Mouse (Mus musculus) bone marrow, adult 2 months (tissue): ENCODE data around the gene Rabggta. TPM values are rescaled to one million over a fixed set of nuclear protein-coding genes. Genes with fewer than 3 reads are reported as not detected.

ENCODE experiments used
- H3K27ac ChIP-seq: fragments of 200-500 bp; 2 replicates; pipeline ENCODE4 v1.5.1; 2012; ENCODE audit warnings: low read depth, mild to moderate bottlenecking, control low read depth, inconsistent platforms, low read length; ENCODE audit not compliant: control insufficient read depth, poor library complexity, insufficient read depth
- H3K4me1 ChIP-seq: fragments of 200-500 bp; 2 replicates; pipeline ENCODE4 v1.6.1; 2011; ENCODE audit warnings: low read length; ENCODE audit not compliant: control insufficient read depth, insufficient read depth
- H3K4me3 ChIP-seq: fragments of 200-500 bp; replicated peaks from 2 replicates; pipeline ENCODE3; 2011; ENCODE audit warnings: mild to moderate bottlenecking, low read depth, low read length, control low read depth; ENCODE audit not compliant: control insufficient read depth
- CTCF ChIP-seq: fragments of 200-500 bp; IDR thresholded peaks from 2 replicates; pipeline ENCODE4 v1.5.1; 2011; ENCODE audit warnings: low read length, control low read depth; ENCODE audit not compliant: control insufficient read depth, insufficient read depth
- POLR2A ChIP-seq: fragments of 200-500 bp; IDR thresholded peaks from 2 replicates; pipeline ENCODE4 v1.6.1; 2011; ENCODE audit warnings: low read depth, mild to moderate bottlenecking, control low read depth, low read length, borderline replicate concordance; ENCODE audit not compliant: control insufficient read depth
- WGBS: fragments of 180-500 bp; shearing (Covaris S2); methylation state at CpG from one replicate; pipeline ENCODE4 v1.1.7; 2018; 5-methylcytosine and 5-hydroxymethylcytosine counted together
- polyA plus RNA-seq: library from polyadenylated mRNA; stranded (reverse); fragments of >200 nt; gene quantifications from 2 replicates; pipeline ENCODE4 v1.2.4, GENCODE M21; 2011; ENCODE audit warnings: low replicate concordance; ENCODE audit not compliant: missing spikeins, insufficient read depth, insufficient read length

Rabggta gene
- polyA plus RNA-seq, 1 experiment: 24.5 TPM

DNA sequence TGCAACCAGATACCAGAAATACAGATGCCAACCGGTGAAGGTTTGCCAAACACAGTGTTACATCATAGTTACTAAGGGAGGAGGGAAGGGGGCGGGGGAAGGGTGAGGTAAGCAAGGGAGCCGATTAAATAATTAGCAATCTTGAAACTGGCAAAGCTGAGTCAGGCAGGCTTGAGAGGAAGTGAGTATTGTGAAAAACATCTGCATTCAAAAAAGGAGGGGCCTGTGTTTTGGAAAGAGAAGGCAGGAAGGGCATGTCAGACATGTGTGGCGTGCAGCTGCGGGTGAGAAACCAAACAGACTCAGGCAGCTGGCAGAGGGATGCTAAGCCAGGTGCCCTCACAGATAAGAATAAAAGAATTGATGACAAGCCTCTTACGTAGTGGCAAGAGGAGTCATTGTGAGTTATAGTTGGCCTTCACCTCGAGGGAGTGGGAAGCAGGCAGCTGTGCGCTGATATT lies 2.4 kb upstream of the Rabggta start:
- WGBS: 4% methylated on average over 8 of the region's 8 CpGs
- Histone ChIP-seq H3K4me1 (peaks cover 12% of the 10 kb centered on the region), H3K4me3 (peak overlapping the region; percentile 21), H3K27ac (peak overlapping the region; percentile 78; the same call in 1 of the 2 replicates)
- no peak for TF ChIP-seq CTCF
- no peak for TF ChIP-seq POLR2A

DNA sequence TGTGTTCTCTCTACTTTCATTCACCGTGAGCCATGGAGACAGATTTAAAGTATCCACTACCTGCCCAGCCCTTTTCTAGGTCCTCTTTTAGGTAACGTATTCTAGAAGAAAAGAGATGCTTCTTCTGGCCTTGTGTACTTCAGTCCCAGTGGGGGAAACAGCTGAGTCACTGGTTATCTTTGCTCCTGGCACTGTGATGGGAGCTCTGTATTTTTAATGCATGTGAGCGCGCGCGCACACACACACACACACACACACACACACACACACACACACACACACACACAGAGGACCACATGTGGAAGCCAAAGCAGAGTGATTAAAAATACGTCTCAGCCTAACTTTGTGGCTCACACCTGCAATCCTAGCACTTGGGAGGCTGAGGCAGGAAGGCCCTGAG lies 1.4 kb upstream of the Rabggta start:
- WGBS: 63% methylated on average over 7 of the region's 7 CpGs
- no peak overlapping the region for H3K4me3 ChIP-seq
- TF ChIP-seq CTCF (no peak), POLR2A (no peak)
- H3K27ac ChIP-seq: 0 out of 2 replicates have a peak overlapping the region, but pooled peaks have one; percentile 16
- H3K4me1 ChIP-seq: peaks cover 12% of the 10 kb centered on the region

DNA sequence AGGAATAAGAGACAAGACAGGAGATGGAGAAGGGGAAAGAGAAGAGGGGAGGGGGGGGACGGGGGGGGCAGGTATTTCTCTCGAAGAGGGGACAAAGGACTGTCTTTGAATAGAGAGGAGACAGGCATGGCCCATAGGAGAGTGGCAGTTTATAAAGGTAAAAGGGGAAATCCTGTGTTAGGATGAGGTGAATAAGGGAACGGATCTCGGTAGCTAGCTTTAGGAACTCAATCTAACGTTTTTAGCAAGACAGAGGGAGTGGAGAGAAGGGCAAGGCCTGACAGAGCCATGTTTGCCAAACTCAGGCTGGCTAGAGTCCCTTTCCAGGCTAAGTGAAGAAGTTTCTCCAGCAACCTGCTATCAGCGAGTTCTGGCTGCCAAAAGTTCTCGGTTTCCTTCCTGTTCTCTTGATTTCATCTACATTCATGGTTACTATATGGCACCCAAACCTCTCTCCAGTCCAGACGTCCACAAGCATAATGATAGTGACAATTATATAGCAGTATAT lies 429 bp upstream of the Rabggta start:
- 8% methylated on average over 8 of the region's 8 CpGs for WGBS
- Histone ChIP-seq H3K27ac (peak overlapping the region; percentile 30; the same call in 1 of the 2 replicates), H3K4me3 (peak overlapping the region; percentile 93), H3K4me1 (peaks cover 8% of the 10 kb centered on the region)
- TF ChIP-seq POLR2A (no peak), CTCF (no peak)

DNA sequence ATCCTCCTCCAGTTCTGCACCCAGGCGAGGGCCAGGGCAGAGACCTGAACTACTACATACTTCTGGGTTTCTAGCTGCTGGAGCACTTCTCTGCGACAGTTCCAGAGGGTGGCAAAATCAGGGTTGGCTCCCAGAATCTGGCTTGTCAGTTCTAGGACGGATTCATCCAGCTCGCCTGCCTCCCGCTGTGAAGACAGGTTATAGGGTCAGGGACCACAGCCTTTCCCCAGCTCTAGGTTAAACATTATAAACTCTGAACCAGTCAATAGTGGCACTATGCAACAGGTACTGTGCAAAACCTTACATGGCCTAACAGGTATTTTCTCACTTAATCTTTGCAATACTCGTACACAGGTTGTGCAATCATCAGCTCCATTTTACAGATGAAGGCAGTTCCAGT lies 987 bp downstream of the Rabggta start:
- Histone ChIP-seq H3K4me1 (peaks cover 8% of the 10 kb centered on the region), H3K27ac (no peak overlapping the region; the same call in 1 of the 2 replicates)
- TF ChIP-seq POLR2A (no peak), CTCF (no peak)

DNA sequence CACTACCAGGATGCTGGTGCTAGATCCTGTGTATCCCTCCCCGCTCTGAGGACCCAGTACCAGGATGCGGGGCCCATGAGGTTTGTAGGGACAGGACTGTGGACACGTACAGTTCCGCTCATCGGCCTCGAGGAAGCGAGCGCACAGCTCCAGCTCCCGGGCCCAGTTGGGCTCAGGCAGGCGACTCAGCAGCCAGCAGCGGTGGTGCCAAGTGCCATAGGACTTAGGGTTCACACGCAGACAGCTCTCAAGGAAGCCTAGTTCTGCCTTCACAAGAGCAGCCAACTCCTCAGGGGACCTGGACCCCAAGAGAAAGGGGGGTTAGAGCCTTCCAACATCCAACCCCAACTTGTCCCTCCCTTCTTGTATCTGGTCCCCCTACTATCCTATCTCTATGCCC lies 1.4 kb downstream of the Rabggta start:
- no peak for TF ChIP-seq POLR2A
- no peak for TF ChIP-seq CTCF
- Histone ChIP-seq H3K27ac (no peak overlapping the region), H3K4me1 (peaks cover 8% of the 10 kb centered on the region), H3K4me3 (no peak overlapping the region)
- 92% methylated on average over 12 of the region's 12 CpGs for WGBS

More for the DNA sequence above, 987 bp downstream of the Rabggta start:
- H3K4me3 ChIP-seq: no peak overlapping the region
- WGBS: 81% methylated on average over 6 of the region's 6 CpGs

DNA sequence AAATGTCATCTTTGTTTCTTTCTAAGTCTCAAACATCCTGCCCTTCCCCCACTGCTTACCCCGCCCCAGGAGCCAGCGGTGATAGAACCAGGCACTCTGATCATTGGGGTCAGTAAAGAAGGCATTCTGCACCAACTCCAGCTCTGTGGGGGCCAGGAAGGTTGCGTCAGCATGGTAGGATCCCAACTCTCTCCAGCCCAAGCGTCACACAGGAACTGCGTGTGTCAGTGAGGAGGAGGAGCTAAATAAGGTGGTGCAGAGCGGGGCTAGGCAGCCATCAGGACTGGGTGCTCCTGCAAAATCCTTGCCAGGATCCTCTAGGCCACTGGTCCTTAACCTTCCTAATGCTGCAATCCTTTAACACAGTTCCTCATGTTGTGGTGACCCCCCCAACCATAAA lies 2.3 kb downstream of the Rabggta start:
- H3K4me1 ChIP-seq: peaks cover 5% of the 10 kb centered on the region; the same call in 1 of the 2 replicates
- no peak overlapping the region for H3K4me3 ChIP-seq
- H3K27ac ChIP-seq: no peak overlapping the region
- WGBS: 76% methylated on average over 6 of the region's 6 CpGs
- no peak for TF ChIP-seq POLR2A
- no peak for TF ChIP-seq CTCF

DNA sequence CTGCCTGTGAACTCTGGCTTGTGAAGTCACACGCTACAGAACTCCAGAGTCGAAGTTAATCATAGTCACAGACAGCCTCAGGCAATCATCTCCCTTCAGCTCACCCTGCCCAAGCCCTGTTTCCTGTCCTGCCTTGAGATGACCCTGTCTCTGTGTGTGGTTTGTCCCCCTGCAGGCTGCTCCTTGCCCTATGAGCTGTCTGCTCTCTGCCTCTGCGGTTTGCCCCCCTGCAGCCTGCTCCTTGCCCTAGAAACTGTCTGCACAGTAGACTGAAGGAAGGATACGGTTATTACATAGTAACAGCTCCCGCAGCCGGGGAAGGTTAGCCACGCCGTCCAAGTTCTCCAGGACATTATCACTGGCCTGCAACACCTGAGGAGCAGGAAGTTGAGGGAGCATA lies 5.2 kb downstream of the Rabggta start:
- Histone ChIP-seq H3K4me3 (no peak overlapping the region), H3K4me1 (peaks cover 2% of the 10 kb centered on the region), H3K27ac (no peak overlapping the region)
- TF ChIP-seq POLR2A: no peak
- no peak for TF ChIP-seq CTCF
- 84% methylated on average over 8 of the region's 8 CpGs for WGBS

DNA sequence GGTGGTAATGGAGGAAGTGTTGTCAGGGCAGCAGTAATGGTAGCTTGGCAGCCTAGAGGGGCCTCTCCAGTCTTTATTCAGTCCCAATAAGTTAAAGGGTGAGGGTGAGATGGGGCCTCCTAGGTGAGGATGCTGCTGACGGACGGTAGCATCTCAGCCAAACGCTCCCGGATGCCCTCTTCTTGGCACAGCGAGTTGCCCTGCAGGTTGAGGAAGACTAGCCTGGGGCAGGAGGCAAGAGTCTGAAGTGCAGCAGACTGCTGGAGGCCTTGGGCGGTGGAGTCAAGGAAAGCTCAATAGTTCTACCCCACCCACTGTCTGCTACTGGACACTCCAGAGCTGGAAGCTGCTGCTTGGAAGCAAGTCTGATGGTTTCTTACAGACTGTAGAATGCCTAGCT lies 5.8 kb downstream of the Rabggta start:
- Histone ChIP-seq H3K27ac (no peak overlapping the region), H3K4me1 (peaks cover 2% of the 10 kb centered on the region), H3K4me3 (no peak overlapping the region)
- TF ChIP-seq POLR2A (no peak), CTCF (no peak)
- 84% methylated on average over 6 of the region's 6 CpGs for WGBS

DNA sequence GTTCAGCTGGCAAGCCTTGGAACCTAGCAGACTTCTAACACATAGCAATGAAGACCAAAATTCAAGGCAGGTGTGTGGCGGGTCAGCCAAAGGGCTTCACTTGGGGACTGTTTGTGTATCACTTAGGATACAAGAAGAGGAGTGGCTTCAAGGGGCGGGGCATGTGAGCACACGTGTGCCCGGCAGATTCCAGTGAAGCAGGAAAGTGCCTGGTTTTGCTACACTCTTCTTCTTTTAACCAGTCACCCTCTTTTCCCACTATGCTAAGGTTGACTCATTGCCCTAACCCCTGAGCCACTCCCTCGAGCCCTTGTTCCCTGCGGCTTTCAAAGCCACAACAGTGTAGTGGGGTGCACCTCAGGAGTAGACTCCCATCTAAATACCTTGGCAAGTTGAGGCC lies 7.2 kb downstream of the Rabggta start:
- WGBS: 38% methylated on average over 6 of the region's 6 CpGs

More for the DNA sequence above, 7.2 kb downstream of the Rabggta start:
- TF ChIP-seq CTCF (no peak), POLR2A (no peak)
- no peak overlapping the region for H3K27ac ChIP-seq
- H3K4me3 ChIP-seq: no peak overlapping the region
- H3K4me1 ChIP-seq: peaks cover 2% of the 10 kb centered on the region
